12 mouse cellular contexts compared by ENCODE assay signal in the genomic region with DNA sequence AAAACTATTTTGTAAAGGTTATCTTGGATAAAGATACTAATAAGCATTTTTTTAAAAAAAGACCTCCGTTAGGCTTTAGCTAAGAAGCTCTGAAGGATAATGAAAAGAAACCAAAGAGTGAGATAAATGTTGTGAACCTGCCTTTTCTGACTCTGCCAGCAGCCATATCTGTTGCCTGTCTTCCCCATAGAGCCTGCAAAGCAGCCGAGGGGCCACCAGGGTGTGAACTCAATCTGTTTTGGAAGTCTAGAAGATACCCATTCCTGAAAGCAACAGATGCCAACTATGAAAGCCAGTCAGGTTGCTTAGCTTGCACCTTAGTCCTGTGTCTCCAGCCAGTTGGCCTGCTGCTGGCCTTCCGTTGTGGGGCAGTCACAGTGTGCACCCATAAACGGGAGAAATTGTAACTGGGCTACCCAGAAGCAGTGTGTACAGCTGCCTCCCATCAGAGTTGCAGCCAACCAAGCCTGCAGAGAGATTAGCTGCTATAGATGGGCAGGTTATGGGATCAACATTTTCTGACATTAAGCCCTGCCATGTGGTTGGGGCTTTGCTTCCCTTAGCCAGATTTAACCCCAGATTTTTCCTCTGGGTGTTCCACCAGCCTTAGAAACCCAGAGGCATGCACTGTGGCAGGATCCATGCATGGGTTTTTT.
"Had no signal": no experiment of that assay in that cellular context is flagged by ENCODE, and none has a peak within 500 bp of the region (broad histone marks: within the 10 kb centered on the region; RNA-seq: fewer than 3 reads in every experiment).

No protein-coding gene starts in this region.

- H3K27me3 ChIP-seq: intestine, embryonic 15.5 days; liver, embryonic 15.5 days; midbrain, embryonic 13.5 days; stomach, embryonic 15.5 days had no signal

- H3K4me3 ChIP-seq: intestine, embryonic 15.5 days; layer of hippocampus, adult 2 months; liver, embryonic 15.5 days; midbrain, embryonic 13.5 days; stomach, embryonic 15.5 days had no signal

- ATAC-seq: intestine, embryonic 15.5 days; midbrain, embryonic 13.5 days had no signal

- H3K4me1 ChIP-seq: intestine, embryonic 15.5 days; liver, embryonic 15.5 days; midbrain, embryonic 13.5 days; stomach, embryonic 15.5 days had no signal

- H3K4me2 ChIP-seq: intestine, embryonic 15.5 days; liver, embryonic 15.5 days; midbrain, embryonic 13.5 days; stomach, embryonic 15.5 days had no signal

- H3K36me3 ChIP-seq: intestine, embryonic 15.5 days; liver, embryonic 15.5 days; midbrain, embryonic 13.5 days; stomach, embryonic 15.5 days had no signal

- H3K9ac ChIP-seq: intestine, embryonic 15.5 days; liver, embryonic 15.5 days; midbrain, embryonic 13.5 days; stomach, embryonic 15.5 days had no signal

- H3K9me3 ChIP-seq: intestine, embryonic 15.5 days; liver, embryonic 15.5 days; midbrain, embryonic 13.5 days; stomach, embryonic 15.5 days had no signal

- H3K27ac ChIP-seq: intestine, embryonic 15.5 days; layer of hippocampus, adult 2 months; liver, embryonic 15.5 days; midbrain, embryonic 13.5 days; stomach, embryonic 15.5 days had no signal

- DNase-seq: kidney, adult 18-20 months; kidney, postnatal 10 days; kidney, postnatal 4 days; liver; right cerebral cortex, postnatal 14 days; thymus, adult 2 months; thymus, postnatal 25 days had no signal
